Mouse (Mus musculus): ENCODE results near the gene Rbm4.

GRCm38 (mm10) chr19:4762876-4763275 lies 30.8 kb downstream of the Rbm4 start:
- no peak for TF ChIP-seq CTCF (IDR thresholded peaks at IDR 0.05; ENCODE audit: extremely low read depth, insufficient read depth, insufficient read length, insufficient replicate concordance)
- no peak for TF ChIP-seq POLR2A (IDR thresholded peaks at IDR 0.05; ENCODE audit: low read depth, low read length)
